In the genomic region with DNA sequence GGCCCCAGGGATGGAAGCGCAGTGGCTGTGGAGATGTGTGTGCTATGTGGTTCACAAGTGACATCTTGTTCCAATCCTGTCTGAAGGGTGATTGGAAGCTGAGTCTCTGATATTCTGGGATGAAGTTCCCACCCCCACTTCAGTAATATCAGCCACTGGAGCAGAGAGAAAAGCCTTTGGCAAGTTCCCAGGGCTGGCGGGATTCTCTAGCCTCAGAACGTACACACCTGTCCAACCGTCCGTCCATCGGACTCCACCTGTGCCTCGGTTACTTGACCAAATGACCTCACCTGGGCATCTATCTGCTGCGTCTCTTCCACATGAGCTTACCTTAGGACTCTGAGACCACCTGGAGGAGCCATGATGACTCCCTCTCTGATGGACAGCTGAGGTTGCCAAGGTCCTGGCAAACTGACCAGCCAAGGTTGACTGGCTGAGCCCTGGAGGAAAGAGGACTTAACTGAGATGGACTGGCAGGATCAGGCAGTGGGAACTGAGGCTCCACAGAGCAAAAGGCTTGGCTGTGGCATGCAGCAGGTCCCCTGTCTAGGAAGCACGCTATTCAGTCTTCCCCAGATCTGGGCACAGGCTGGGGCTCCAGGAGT, we compare ENCODE assay signal across 25 mouse cellular contexts.
DNase-seq lines count a peak whose midpoint lies in the region; ATAC-seq lines count a peak whose summit lies in the region.
"Had no signal": no experiment of that assay in that cellular context is flagged by ENCODE, and none has a peak within 500 bp of the region (broad histone marks: within the 10 kb centered on the region; RNA-seq: fewer than 3 reads in every experiment).

No protein-coding gene starts in this region.

- peaks cover 46% of the 10 kb centered on the region for H3K27me3 ChIP-seq in hindbrain, embryonic 10.5 days (ENCODE audit: insufficient read depth, poor library complexity, severe bottlenecking)
- H3K27me3 ChIP-seq in hindbrain, embryonic 16.5 days (replicated peaks; ENCODE audit: control insufficient read depth, insufficient read depth, low read length), result no peaks in the 10 kb centered on the region
- no peaks in the 10 kb centered on the region for H3K27me3 ChIP-seq in neural tube, embryonic 11.5 days (ENCODE audit: control insufficient read depth, insufficient read depth, low read length)
- H3K27me3 ChIP-seq in neural tube, embryonic 15.5 days (replicated peaks), result 0 out of 2 replicates have a peak, but pooled peaks cover 3% of the 10 kb centered on the region
- no peaks in the 10 kb centered on the region for H3K27me3 ChIP-seq in forebrain, embryonic 15.5 days
- no peaks in the 10 kb centered on the region for H3K27me3 ChIP-seq in midbrain, embryonic 16.5 days (ENCODE audit: control insufficient read depth, insufficient read depth, low read depth, low read length)
- H3K27me3 ChIP-seq: embryonic facial prominence, embryonic 15.5 days; hindbrain, embryonic 15.5 days; liver, embryonic 13.5 days had no signal

- H3K36me3 ChIP-seq in hindbrain, embryonic 10.5 days, result no peaks in the 10 kb centered on the region
- no peaks in the 10 kb centered on the region for H3K36me3 ChIP-seq in hindbrain, embryonic 16.5 days (ENCODE audit: control insufficient read depth, insufficient read depth, low read length)
- H3K36me3 ChIP-seq in neural tube, embryonic 11.5 days (ENCODE audit: control insufficient read depth, insufficient read depth, low read length), result no peaks in the 10 kb centered on the region
- H3K36me3 ChIP-seq in neural tube, embryonic 15.5 days, result no peaks in the 10 kb centered on the region
- no peaks in the 10 kb centered on the region for H3K36me3 ChIP-seq in forebrain, embryonic 15.5 days
- no peaks in the 10 kb centered on the region for H3K36me3 ChIP-seq in midbrain, embryonic 16.5 days (ENCODE audit: control insufficient read depth, insufficient read depth, low read length)
- H3K36me3 ChIP-seq: embryonic facial prominence, embryonic 15.5 days; hindbrain, embryonic 15.5 days; limb, embryonic 13.5 days; liver, embryonic 13.5 days had no signal

- H3K27ac ChIP-seq in hindbrain, embryonic 10.5 days, result peak overlapping the region; percentile 64; the same call in 1 of the 2 replicates
- H3K27ac ChIP-seq in hindbrain, embryonic 16.5 days (ENCODE audit: low read depth, low read length), result no peak overlapping the region
- 0 out of 2 replicates have a peak overlapping the region, but pooled peaks have one; percentile 34 for H3K27ac ChIP-seq in neural tube, embryonic 11.5 days (ENCODE audit: low read depth, low read length)
- no peak overlapping the region for H3K27ac ChIP-seq in neural tube, embryonic 15.5 days (replicated peaks)
- peak overlapping the region; percentile 84 for H3K27ac ChIP-seq in forebrain, embryonic 15.5 days (replicated peaks)
- peak overlapping the region; percentile 2; the same call in 1 of the 2 replicates for H3K27ac ChIP-seq in midbrain, embryonic 16.5 days (ENCODE audit: low read length)
- H3K27ac ChIP-seq: embryonic facial prominence, embryonic 15.5 days; layer of hippocampus, adult 2 months; limb, embryonic 13.5 days; liver, embryonic 13.5 days had no signal

- DNase-seq in hindbrain, embryonic 10.5 days (ENCODE audit: low spot score), result no peak
- no peak for DNase-seq in neural tube, embryonic 11.5 days (ENCODE audit: low spot score)
- no peak for DNase-seq in lung, postnatal 36 days
- DNase-seq: adrenal gland, adult 2 months; cerebellum, adult 11-12 months; gastrocnemius, postnatal 14 days; heart, adult 11 months; kidney, adult 9 months; liver, embryonic 13.5 days; lung, adult 2 months; lung, postnatal 14 days; thymus, adult 18-20 months; thymus, postnatal 36 days had no signal

- H3K9me3 ChIP-seq in hindbrain, embryonic 10.5 days, result no peaks in the 10 kb centered on the region
- H3K9me3 ChIP-seq in hindbrain, embryonic 16.5 days (ENCODE audit: control insufficient read depth, low read length), result no peaks in the 10 kb centered on the region
- no peaks in the 10 kb centered on the region for H3K9me3 ChIP-seq in neural tube, embryonic 11.5 days (ENCODE audit: control insufficient read depth, low read length)
- H3K9me3 ChIP-seq in neural tube, embryonic 15.5 days (replicated peaks), result no peaks in the 10 kb centered on the region
- no peaks in the 10 kb centered on the region for H3K9me3 ChIP-seq in forebrain, embryonic 15.5 days
- H3K9me3 ChIP-seq in midbrain, embryonic 16.5 days (replicated peaks; ENCODE audit: control insufficient read depth, low read length, poor library complexity, severe bottlenecking), result no peaks in the 10 kb centered on the region
- H3K9me3 ChIP-seq: embryonic facial prominence, embryonic 15.5 days; hindbrain, embryonic 15.5 days; limb, embryonic 13.5 days; liver, embryonic 13.5 days; megakaryocyte, embryonic 14.5 days had no signal

- no peak overlapping the region for H3K4me2 ChIP-seq in hindbrain, embryonic 16.5 days (ENCODE audit: low read length)
- no peak overlapping the region for H3K4me2 ChIP-seq in neural tube, embryonic 11.5 days (ENCODE audit: low read depth)
- H3K4me2 ChIP-seq in neural tube, embryonic 15.5 days, result no peak overlapping the region
- no peak overlapping the region for H3K4me2 ChIP-seq in forebrain, embryonic 15.5 days (replicated peaks)
- H3K4me2 ChIP-seq in midbrain, embryonic 16.5 days (ENCODE audit: low read length), result no peak overlapping the region
- H3K4me2 ChIP-seq: embryonic facial prominence, embryonic 15.5 days; heart, embryonic 11.5 days; hindbrain, embryonic 15.5 days; limb, embryonic 13.5 days; liver, embryonic 13.5 days had no signal

- peaks cover 85% of the 10 kb centered on the region for H3K4me1 ChIP-seq in hindbrain, embryonic 10.5 days (replicated peaks)
- peaks cover 56% of the 10 kb centered on the region for H3K4me1 ChIP-seq in hindbrain, embryonic 16.5 days (ENCODE audit: control insufficient read depth, insufficient read depth, low read depth, low read length)
- peaks cover 45% of the 10 kb centered on the region for H3K4me1 ChIP-seq in neural tube, embryonic 11.5 days (ENCODE audit: control insufficient read depth, insufficient read depth, low read length)
- peaks cover 73% of the 10 kb centered on the region for H3K4me1 ChIP-seq in neural tube, embryonic 15.5 days
- peaks cover 74% of the 10 kb centered on the region for H3K4me1 ChIP-seq in forebrain, embryonic 15.5 days
- H3K4me1 ChIP-seq in midbrain, embryonic 16.5 days (ENCODE audit: control insufficient read depth, insufficient read depth, low read length), result peaks cover 53% of the 10 kb centered on the region
- H3K4me1 ChIP-seq: liver, embryonic 13.5 days had no signal

- no peak for ATAC-seq in hindbrain, embryonic 16.5 days
- ATAC-seq in neural tube, embryonic 11.5 days (ENCODE audit: insufficient read depth, low FRiP score, low TSS enrichment), result no peak
- no peak for ATAC-seq in neural tube, embryonic 15.5 days (ENCODE audit: low FRiP score)
- no peak for ATAC-seq in forebrain, embryonic 15.5 days (replicated peaks)
- ATAC-seq in midbrain, embryonic 16.5 days, result no peak
- no peak for ATAC-seq in activated CD4-positive, CD25-positive, alpha-beta regulatory T cell, adult 4 months
- ATAC-seq: intestine, embryonic 16.5 days had no signal

- WGBS in hindbrain, embryonic 10.5 days, result 95% methylated on average over 9 of the region's 9 CpGs
- WGBS in hindbrain, embryonic 16.5 days, result 76% methylated on average over 9 of the region's 9 CpGs
- 90% methylated on average over 9 of the region's 9 CpGs for whole genome bisulfite sequencing in neural tube, embryonic 11.5 days
- WGBS in neural tube, embryonic 15.5 days, result 76% methylated on average over 9 of the region's 9 CpGs
- WGBS in forebrain, embryonic 15.5 days, result 67% methylated on average over 9 of the region's 9 CpGs
- 80% methylated on average over 9 of the region's 9 CpGs for WGBS in midbrain, embryonic 16.5 days

- H3K4me3 ChIP-seq in hindbrain, embryonic 10.5 days, result no peak overlapping the region
- no peak overlapping the region for H3K4me3 ChIP-seq in hindbrain, embryonic 16.5 days (ENCODE audit: low read length)
- no peak overlapping the region for H3K4me3 ChIP-seq in neural tube, embryonic 11.5 days (ENCODE audit: low read depth, low read length)
- H3K4me3 ChIP-seq in neural tube, embryonic 15.5 days (replicated peaks), result no peak overlapping the region
- H3K4me3 ChIP-seq in forebrain, embryonic 15.5 days, result no peak overlapping the region
- H3K4me3 ChIP-seq in midbrain, embryonic 16.5 days (ENCODE audit: low read depth, low read length), result no peak overlapping the region
- H3K4me3 ChIP-seq: embryonic facial prominence, embryonic 15.5 days; hindbrain, embryonic 15.5 days; layer of hippocampus, adult 2 months; limb, embryonic 13.5 days; liver, embryonic 13.5 days; megakaryocyte, embryonic 14.5 days had no signal

- H3K9ac ChIP-seq in hindbrain, embryonic 16.5 days (ENCODE audit: low read depth, low read length), result no peak overlapping the region
- no peak overlapping the region for H3K9ac ChIP-seq in neural tube, embryonic 11.5 days (ENCODE audit: low read length)
- no peak overlapping the region for H3K9ac ChIP-seq in neural tube, embryonic 15.5 days (replicated peaks)
- H3K9ac ChIP-seq in forebrain, embryonic 15.5 days (replicated peaks), result no peak overlapping the region
- H3K9ac ChIP-seq in midbrain, embryonic 16.5 days (ENCODE audit: low read depth, low read length), result no peak overlapping the region
- H3K9ac ChIP-seq: embryonic facial prominence, embryonic 15.5 days; hindbrain, embryonic 15.5 days; limb, embryonic 13.5 days; liver, embryonic 13.5 days had no signal

Comparison
In these comparisons a context has a peak if more than half of its experiments do, and no peak if none do; other contexts are left out.
1. H3K27ac ChIP-seq: peak in hindbrain, embryonic 10.5 days (single experiment), neural tube, embryonic 11.5 days (single experiment), forebrain, embryonic 15.5 days (single experiment) and midbrain, embryonic 16.5 days (single experiment); none in hindbrain, embryonic 16.5 days (single experiment) and neural tube, embryonic 15.5 days (single experiment).